Mouse (Mus musculus) spleen, embryonic (tissue): ENCODE data around the gene Arid3a.

Experiments used
- CTCF ChIA-PET: fragments of 350-600 bp; sonication (Branson Sonifier 250); formaldehyde crosslinking; loops from one replicate; lab custom pipeline; 2022; lab: Charles Lee

The Arid3a gene

GRCm38 (mm10) chr10:79969124-79969568 lies 42.3 kb downstream of the Arid3a start:
- CTCF ChIA-PET, result interaction anchor here (0.9 kb wide), 1 partner anchor 203 kb away, joined by 3 read pairs; no protein-coding TSS in a partner anchor

- CTCF ChIA-PET, result no interaction called here
Measured at GRCm38 (mm10) chr10:79970415-79971182, 43.8 kb downstream of the Arid3a start, which contains the start of gene Grin3b. Gene Grin3b, plus strand, starts transcription at chr10:79970715.

- CTCF ChIA-PET, result no interaction called here
Measured at GRCm38 (mm10) chr10:79971183-79971497, 44.3 kb downstream of the Arid3a start.

GRCm38 (mm10) chr10:79972831-79973230 lies 46.0 kb downstream of the Arid3a start:
- CTCF ChIA-PET, result no interaction called here

- CTCF ChIA-PET, result no interaction called here
Measured at GRCm38 (mm10) chr10:79974087-79974486, 47.2 kb downstream of the Arid3a start.

- CTCF ChIA-PET, result no interaction called here
Measured at GRCm38 (mm10) chr10:79974668-79975067, 47.8 kb downstream of the Arid3a start.

GRCm38 (mm10) chr10:79976071-79976721 lies 49.4 kb downstream of the Arid3a start:
- CTCF ChIA-PET, result no interaction called here

GRCm38 (mm10) chr10:79976722-79977107 lies 49.9 kb downstream of the Arid3a start:
- CTCF ChIA-PET, result no interaction called here

- CTCF ChIA-PET, result no interaction called here
Measured at GRCm38 (mm10) chr10:79977324-79977723, 50.5 kb downstream of the Arid3a start.

- CTCF ChIA-PET, result no interaction called here
Measured at GRCm38 (mm10) chr10:79978061-79978460, 51.2 kb downstream of the Arid3a start.

- CTCF ChIA-PET, result no interaction called here
Measured at GRCm38 (mm10) chr10:79979401-79980155, 52.7 kb downstream of the Arid3a start.

- CTCF ChIA-PET, result no interaction called here
Measured at GRCm38 (mm10) chr10:79983205-79983604, 56.4 kb downstream of the Arid3a start.

GRCm38 (mm10) chr10:79983670-79984069 lies 56.8 kb downstream of the Arid3a start:
- CTCF ChIA-PET, result no interaction called here

GRCm38 (mm10) chr10:79984195-79984816 lies 57.5 kb downstream of the Arid3a start, which contains the start of gene Tmem259:
Gene Tmem259, minus strand, starts transcription at chr10:79984330.
- CTCF ChIA-PET, result interaction anchor here (0.6 to 1.2 kb wide), 5 partner anchors 24 to 610 kb away, joined by 3 to 7 read pairs (median 3); partner anchors contain the start of gene Cbarp

GRCm38 (mm10) chr10:79984871-79985270 lies 58.0 kb downstream of the Arid3a start:
- CTCF ChIA-PET, result interaction anchor here (0.5 to 1.2 kb wide), 6 partner anchors 24 to 609 kb away, joined by 3 to 7 read pairs (median 3); partner anchors contain the start of gene Cbarp

GRCm38 (mm10) chr10:79985334-79986231 lies 58.7 kb downstream of the Arid3a start:
- CTCF ChIA-PET, result interaction anchor here (0.5 to 1.2 kb wide), 3 partner anchors 57 to 608 kb away, joined by 3 read pairs; no protein-coding TSS in a partner anchor

- CTCF ChIA-PET, result interaction anchor here (0.6 to 1.2 kb wide), 4 partner anchors 50 to 919 kb away, joined by 3 to 9 read pairs (median 3); partner anchors contain the start of gene Arid3a
Measured at GRCm38 (mm10) chr10:79986232-79986878, 59.5 kb downstream of the Arid3a start.

- CTCF ChIA-PET, result interaction anchor here (0.6 to 1.2 kb wide), 5 partner anchors 46 to 919 kb away, joined by 3 to 9 read pairs (median 3); partner anchors contain the start of gene Arid3a
Measured at GRCm38 (mm10) chr10:79986963-79987362, 60.1 kb downstream of the Arid3a start.

GRCm38 (mm10) chr10:79987771-79988505 lies 61.1 kb downstream of the Arid3a start:
- CTCF ChIA-PET, result interaction anchor here (1.0 kb wide), 1 partner anchor 46 kb away, joined by 4 read pairs; no protein-coding TSS in a partner anchor
